Mouse (Mus musculus): ENCODE measurements at regions not wholly inside any gene's neighbourhood (a gene's known extent, or its start where the extent isn't known, plus 50 kb on each side); places are given as distances from the start of the nearest gene placed in this dataset.
A peak's percentile ranks its signal among the peaks of the same experiment; 100 is the strongest.
"Not testable (repeated sequence)": the region's sequence is repeated elsewhere in the genome, so short reads cannot be mapped to it uniquely, and the experiment has no call there.

DNA sequence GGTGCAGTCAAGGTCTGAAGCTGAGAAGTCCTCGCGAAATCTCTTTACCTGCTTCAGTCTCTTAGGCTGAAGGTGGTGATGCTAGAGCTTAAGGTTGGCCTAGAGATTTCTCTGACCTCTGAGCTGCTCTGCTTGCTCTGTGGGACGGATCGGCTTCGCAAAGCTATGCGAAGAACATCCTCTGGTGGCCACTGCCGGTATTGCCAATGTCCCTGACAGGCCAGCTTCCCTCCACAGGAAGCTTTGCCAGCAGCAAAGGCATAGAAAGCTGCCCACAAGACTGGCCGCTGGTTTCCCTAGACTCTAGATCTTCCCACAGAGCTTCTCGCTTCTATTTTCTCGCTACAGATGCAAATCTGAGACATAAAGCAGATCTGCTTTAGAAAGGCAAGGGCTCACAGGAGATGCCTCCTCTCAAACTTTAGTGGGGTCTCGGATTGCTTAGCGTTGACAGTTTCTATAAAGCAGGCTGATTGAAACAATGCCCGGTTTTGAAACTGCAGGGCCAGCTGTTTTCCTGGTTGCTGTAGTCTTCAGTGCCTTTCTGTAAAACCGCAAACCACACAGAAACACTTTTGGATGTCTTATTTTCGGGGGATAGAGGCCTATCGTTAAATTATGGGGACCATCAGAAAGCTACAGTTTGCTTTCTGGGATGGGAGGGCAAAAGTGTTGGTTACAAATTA lies 153.7 kb downstream of the Car8 start:
- peak; percentile 34 to 72 for DNase-seq (ENCODE audit: low spot score in 2 of 2)

DNA sequence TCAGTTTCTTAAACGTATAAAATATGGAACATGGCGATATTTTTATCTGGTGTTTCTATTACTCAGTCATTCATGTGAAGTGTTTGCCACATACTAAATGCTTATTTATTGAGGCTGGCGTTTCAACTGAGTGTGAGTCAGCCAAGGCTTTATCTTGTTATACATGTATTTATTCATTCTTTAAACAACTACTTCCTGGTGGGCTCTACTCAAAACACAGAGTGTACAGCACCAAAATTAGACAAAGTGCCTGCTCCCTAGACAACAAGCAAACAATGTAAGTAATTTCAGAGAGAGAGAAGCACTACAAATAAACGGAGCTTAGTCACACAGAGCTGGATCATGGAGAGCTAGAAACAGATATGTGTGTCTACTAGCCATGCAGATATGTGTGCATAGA lies 159.5 kb downstream of the Car8 start:
- no peak for DNase-seq (ENCODE audit: low spot score in 2 of 2)

DNA sequence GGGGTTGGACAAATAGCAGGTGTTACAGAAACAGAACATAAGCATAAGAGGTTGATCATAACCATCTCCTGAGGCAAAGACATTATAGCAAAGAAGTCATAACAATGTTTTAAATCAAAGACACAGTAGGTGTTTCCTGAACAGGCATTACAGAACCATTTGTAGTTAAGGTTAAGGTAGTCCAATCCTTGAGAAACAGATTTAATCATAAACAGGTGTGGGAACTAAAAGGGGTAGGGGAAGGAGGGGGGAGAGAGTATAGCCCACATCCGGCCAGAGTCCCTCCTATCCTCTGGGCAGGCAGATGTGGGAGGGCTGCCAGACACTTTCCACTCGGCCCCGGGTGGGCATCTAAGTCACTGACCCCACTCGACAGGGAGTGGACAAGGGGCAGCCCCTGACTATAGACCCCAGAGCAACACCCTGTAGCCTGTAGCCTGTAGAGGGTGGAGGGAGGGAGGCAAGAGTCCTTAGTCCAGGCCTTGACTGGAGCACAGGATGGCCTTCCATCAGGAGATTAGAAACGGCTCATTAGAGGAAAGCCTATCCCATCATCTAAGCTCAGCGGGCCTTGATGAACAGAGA lies 165.8 kb downstream of the Car8 start:
- DNase-seq (ENCODE audit: low spot score in 2 of 2): no peak

DNA sequence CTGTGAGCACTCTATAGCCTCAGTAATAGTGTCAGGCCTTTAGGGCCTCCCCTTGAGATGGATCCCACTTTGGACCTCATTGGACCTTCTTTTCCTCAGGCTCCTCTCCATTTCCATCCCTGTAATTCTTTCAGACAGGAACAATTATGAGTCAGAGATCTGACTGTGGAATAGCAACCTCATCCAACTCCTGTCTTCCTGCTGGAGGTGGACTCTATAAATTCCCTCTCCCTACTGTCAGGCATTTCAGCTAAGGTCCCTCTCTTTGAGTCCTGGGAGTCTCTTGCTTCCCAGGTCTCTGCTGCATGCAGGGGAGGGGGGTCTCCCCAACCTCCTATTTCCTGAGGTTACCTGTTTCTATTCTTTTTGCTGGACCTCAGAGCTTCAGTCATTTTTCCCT lies 168.1 kb downstream of the Car8 start:
- not testable (repeated sequence) for DNase-seq (ENCODE audit: low spot score in 2 of 2)

DNA sequence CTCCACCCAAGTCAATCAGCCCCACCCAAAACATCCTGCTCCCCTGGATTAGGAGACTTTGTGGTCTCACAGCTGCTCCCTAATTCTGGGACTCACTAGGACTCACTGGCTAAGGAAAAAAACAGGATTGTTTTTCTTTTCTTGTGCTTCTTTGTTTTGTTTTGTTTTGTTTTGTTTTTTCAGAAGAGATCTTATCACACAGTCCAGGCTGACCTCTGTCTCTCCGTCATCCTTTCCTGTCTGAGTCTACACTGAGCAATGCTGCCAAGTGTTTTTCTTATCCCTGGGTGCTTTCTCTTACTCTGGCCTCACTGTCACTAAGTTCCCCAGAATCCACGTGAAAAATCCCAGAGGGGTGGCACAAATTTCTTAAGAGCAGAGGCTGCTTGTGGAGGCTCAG lies 170.8 kb downstream of the Car8 start:
- no peak for DNase-seq (ENCODE audit: low spot score in 2 of 2)

DNA sequence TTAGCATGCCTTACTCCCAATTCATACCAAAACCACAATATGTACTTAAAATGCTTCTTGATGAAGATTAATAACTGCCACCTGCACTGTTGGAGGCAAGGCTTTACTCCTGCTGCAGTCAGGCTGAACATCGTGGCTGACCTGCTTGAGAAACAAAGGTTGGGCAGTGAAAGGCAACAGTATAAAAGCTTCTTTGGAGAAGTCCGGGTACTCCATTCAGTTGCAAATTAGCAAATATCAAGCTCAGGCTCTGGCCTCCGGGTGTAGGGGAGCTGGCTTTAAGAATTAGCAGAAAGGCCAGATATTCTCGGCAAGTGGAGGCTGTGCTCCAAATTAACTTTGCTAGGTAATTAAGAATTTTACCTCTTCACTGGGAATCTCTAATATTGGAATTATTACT lies 197.1 kb downstream of the Car8 start:
- no peak for DNase-seq (ENCODE audit: low spot score in 2 of 2)

DNA sequence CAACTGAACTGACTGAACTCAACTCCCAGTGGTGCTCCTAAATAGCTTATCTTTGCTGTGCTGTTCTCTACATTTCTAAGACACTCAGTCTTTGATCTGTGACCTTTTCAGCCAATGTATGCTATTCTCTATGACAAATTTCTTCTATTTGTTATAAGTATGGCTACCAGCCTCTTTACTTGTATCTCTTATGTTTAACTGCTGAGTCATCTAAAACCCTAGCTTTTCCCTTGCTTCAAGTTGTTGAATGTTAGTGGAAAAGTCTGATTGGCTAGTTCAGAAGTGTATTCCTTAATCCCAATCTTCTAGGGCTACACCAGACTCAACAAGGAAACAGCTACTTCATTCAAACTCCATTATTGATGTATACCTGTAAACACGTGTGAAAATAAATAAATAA lies 201.0 kb downstream of the Car8 start:
- no peak for DNase-seq (ENCODE audit: low spot score in 2 of 2)

DNA sequence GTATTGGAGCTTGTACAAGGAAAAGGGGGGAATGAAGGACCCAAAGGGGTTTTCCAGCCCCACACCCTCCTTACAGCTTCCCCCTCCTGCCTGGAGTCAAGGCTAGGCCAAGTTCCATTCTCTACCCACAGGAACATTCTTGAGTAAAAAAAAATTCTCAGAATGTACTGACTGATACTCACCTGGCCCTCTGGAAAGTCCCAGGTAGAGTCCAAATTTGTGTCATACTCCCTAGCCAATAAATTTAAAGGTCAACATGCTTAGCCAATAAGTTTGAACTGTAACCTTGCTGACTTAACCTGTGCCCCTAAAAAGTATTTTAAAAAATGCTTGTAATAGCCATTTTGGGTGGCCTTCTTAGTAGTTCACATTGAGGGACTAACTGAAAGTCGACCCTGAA lies 205.4 kb downstream of the Car8 start:
- not testable (repeated sequence) for DNase-seq (ENCODE audit: low spot score in 2 of 2)

DNA sequence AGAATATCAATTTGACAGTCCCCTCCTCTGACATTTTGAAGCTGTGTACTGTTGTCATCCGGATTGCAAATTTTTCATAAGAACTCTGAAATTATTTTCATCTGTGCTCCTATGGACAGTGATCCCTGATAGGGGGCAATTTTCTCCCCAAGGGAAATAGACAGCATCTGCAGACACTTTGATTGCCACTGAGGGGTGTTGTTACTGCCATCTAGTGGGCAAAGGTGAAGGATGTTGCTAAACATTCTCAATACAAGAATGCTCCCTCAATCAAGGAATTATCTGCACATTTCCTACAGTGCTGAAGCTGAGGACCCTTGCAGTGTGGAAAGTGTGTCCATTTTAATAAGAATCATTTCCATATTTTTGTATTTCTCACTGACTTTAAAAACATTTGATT lies 233.7 kb downstream of the Car8 start:
- DNase-seq (ENCODE audit: low spot score in 2 of 2): no peak

DNA sequence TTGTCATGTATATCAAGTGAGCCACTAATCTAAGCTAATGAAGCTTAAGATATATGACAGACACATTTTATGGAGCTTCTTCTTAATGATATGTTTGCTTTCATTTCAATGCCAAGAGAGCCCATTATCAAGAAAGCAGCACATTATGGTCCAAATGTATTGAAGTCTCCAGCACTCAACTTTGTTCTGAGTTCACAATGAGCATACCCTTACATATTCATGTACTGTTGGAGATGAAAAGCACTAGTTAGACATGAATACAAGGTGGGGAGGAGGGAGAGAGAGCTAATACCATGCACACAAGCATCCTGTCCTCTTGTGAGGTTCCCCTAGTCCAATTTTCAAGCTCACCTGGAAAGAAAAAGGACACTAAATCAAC lies 241.3 kb downstream of the Car8 start:
- no peak for DNase-seq (ENCODE audit: low spot score in 2 of 2)

DNA sequence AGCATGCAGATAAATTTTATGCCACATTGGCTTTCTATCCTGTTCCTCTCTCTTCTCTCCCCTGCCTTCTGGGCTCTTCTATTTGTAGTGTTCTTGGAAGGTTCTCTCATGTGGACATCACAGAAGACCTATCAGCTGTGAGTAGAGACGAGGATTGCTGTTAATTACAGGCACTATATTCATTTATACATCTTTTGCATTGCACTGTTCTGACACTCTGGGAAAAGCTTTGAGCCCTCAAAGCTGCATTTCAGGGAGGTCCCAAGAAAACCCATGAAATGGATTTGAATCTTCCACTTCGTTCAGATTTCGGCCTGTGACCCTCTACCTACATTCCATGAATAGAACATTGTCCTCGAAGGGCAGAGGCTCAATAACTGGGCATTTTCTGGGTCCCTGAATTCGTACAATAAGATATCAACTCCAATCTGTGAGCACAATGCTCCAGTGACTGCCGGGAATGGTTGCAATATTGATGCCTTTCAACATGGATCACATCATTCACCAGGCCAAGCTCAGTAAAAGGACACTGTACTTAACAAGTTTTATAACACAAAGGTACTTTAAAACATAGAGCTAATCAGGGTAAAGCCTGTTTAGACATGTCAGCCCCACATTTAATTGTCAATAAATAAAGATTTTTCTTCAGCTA lies 241.8 kb downstream of the Car8 start:
- no peak for DNase-seq (ENCODE audit: low spot score in 2 of 2)

DNA sequence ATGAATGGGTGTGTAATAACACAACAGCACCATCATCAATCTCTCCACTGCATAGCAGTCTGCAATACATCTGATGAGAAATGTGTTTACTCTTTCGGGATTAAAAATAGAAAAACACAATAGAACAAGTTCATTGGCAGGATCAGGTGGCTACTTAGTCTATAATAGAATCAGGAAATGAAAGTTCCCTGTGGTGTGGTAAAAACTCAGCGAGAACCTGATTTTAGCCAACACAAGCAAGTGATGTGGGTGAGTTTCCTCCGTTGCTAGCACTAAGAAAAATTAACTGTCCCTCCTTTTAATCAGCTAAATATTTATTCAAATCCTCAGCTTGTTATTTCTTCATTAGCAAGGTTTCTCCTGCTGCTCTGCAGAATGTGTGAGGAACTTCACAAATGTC lies 245.9 kb downstream of the Car8 start:
- no peak for DNase-seq (ENCODE audit: low spot score in 2 of 2)

DNA sequence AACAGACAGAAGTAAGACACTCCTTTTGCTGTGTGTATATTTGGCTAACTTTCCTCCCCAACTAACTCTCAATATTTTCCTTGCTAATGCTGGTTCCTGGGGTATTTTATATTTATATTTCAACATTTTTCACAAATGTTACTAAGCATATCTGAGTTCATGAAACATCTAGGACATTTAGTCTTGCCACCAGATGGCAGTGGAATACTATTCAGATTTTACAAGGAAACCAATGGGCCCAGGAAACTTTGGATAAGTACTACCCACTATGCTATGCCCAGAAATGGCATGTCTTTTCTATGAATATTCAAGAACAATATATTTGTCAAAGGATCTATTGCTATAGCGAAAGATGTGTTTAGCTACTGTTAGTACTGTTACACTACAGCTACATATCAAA lies 251.1 kb downstream of the Car8 start:
- DNase-seq (ENCODE audit: low spot score in 2 of 2): no peak

DNA sequence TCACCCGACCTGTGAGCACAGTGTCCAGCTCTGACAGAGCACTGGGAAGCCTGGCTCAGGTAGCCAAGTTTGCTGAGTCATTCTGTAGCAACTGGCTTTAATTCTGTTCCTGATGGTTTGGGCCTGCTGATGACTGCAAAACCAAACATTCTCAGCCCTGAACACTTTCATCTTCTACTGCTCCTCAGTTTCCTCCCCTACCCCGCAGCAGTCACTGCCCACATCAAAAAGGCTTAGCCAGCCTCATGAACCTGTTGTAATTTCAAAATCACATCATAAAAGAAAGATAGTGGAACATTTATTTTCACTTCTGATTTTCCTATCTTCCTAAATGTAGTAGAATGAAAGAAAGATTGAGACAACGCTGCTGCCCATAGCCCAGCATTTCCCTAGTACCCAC lies 251.5 kb downstream of the Car8 start:
- no peak for DNase-seq (ENCODE audit: low spot score in 2 of 2)

DNA sequence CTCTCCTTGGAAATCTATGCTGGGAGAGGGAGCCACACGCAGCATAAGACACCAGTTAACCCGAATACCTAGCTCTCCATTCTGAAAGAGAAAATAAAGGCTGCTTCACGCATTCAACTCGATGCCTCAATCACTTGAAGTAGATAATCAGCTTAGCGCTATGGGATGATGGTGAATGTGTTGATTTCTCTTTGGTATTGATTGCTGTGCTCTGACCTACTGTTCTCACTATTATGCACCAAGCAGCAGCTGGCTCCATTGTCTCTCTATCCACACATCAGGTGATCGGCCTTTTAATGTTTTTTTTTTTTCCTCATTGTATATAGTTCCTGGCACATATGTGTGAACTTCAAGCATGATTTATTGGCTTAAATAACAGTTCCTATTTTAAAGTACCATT lies 254.0 kb downstream of the Car8 start:
- DNase-seq (ENCODE audit: low spot score in 2 of 2): no peak

DNA sequence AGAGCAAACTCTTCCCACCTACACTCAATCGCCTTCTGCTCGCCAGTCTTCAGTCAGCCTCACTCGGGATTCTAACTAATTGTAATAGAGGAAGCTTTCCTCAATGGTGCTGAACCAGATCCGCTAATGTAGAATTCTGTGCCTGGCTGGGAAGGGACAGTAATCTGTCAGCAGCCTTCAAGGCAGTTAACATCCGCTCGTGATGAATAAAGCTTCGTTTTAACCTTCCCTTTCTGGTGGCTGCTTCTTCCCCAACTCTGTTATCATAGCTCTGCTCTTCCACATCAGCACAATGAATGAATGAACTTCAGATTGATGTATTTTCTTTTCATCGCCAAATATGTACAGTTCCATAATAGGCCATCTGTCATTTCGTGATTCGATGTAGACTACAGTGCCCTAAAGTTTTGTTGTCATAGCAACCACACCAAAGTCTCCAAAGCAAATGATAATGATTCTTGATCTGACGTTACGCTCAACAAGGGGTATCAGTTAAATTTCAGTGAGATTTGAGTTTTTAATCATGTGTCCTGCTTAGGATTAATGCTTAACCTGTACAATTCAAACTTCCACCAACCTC lies 259.0 kb downstream of the Car8 start:
- no peak for DNase-seq (ENCODE audit: low spot score in 2 of 2)

DNA sequence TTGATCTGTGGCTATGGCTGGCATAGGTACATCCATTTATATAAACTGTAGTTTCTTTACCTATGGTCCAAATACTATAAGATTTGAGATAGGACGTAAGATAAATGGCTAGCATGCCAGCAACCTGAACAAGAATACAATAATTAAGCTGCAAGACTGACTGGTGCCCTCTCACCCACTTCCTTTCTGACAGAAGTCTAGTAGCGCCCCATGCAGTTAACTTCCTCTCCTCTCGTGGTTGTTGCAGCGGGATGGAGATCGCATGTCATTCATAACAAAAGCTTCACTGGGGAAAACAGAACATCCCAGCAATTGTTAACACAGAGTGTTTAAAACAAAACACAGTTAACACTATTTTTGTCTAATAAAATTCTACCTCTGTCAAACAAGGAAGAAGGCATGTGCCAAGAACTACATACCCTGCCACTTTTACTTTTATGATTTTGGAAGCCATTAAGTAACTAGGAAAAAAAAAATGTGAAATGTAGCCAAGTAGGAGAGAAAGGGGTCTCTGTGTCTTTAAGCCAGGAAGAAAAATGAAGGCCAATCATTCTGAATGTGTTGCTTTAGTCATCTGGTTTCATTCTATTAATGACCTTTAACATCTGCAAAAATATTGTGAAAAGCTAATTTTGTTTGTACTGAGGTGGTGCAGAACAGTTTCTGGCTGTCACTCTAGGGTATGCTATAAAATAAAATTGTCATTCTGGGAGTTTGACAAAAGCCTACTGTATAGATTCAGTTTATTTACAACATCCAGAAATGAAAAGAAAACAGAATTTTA lies 261.0 kb downstream of the Car8 start:
- DNase-seq (ENCODE audit: low spot score in 2 of 2): no peak

DNA sequence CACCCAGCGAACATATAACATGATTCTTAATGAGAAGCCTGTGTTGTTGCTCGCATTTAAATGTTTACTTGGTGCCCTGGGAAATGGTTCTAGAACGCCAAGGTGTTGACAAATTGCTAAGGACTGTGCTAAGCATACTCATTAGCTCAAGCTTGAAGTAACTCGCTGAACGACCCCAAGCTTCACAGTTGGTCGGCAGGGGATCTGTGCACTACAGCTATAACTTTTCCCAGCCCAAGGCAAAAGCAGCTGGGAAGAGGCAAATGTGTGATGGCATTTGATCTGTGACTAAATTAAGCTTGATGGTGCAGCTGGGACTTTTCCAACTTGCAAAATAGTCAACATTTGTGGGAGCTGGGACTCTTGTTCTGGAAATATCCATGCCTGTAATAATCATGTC lies 268.6 kb downstream of the Car8 start:
- no peak for DNase-seq (ENCODE audit: low spot score in 2 of 2)

DNA sequence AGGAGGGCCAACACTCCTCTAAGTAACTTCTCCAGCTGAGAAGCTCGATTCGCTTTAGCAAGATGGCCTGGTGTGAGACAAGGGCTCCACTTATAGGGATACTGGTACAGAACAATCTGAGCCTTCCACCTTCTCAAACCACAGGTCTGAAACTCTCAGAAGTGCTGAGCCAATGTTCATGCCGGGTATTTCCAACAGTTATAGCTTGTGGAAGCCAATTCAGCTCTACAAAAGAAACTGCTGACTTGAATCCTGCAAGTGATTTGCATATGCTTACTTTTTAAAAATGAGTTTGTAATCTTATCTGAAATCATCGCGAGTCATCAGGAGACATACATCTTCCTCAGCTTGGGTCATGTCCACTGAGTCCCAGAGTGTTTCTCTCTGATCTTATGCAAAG lies 273.2 kb downstream of the Car8 start:
- no peak for DNase-seq (ENCODE audit: low spot score in 2 of 2)

DNA sequence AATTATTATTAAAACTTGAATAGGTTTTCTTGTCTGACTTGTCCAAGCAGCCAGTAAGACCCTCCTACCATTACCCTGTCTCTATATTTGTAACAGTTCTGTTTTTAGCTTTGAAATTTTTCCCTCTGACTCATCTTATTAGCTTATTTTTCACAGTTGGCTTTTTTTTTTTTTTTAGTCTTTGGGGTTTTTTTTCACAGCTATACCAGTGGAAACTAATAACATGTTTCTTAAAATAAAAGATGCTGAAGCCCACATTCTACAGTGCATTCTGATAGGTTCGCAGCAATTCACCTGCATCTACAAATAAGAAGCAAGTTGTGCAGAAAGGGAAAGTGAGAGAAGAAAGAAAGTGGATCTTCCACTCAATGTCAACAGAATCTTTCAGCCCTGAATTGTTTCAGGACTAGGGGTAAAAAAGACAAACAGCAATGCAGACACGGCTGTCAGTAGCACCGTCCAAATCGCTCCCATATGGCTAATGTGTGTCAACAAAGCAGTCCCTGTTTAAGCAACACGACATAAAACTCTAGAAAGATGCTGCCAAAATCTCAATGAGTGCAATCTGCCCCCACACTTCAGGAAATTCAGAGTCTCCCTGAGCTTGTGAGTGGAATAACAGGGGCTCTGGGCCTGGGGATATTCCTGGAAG lies 277.2 kb downstream of the Car8 start:
- no peak for DNase-seq (ENCODE audit: low spot score in 2 of 2)

DNA sequence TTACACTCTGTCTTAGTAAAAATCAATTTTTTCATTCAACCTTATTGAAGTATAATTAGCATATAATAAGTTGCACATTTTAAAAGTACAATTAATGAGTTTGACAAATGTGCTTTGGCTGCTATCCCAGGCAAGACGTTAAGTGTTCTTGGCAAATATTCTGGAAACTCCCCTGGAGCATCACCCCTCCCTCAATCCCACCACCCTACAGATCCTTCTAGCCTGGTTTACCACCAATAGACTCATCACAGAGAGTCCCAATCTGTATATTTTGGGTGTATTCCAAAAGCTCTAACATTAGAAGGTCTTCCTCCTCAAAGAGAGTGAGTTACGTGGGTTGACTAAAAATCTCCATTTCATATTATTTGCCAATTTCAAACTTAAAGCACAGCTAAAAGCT lies 278.5 kb downstream of the Car8 start:
- no peak for DNase-seq (ENCODE audit: low spot score in 2 of 2)

DNA sequence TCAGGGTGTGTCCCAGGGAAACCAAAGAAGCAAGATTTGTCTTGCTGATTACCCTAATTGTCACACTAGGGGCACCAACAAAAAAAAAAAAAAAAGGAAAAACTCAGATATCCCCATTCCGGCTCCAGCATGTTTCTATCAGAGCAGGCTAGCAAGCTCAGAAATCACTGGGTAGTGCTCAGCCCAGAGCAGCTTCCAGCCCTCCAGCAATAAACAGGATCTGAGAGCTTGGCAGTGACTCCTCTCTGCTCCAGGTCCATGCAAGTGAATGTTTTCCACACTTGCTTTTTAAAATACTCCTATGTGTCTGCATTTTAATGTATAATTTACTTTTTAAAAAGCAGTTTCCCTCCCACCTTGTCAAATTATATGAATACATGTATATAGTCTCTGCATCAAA lies 290.8 kb downstream of the Car8 start:
- no peak for DNase-seq (ENCODE audit: low spot score in 2 of 2)
